Mouse (Mus musculus) colon, adult 2 months (tissue): ENCODE data around the gene Ceacam20. TPM values are rescaled to one million over a fixed set of nuclear protein-coding genes. Genes with fewer than 3 reads are reported as not detected.

Experiments
- polyA plus RNA-seq: library from polyadenylated mRNA; depleted of rRNA; stranded (reverse); fragments of >200 nt; gene quantifications from 2 replicates; pipeline ENCODE4 v1.2.3, GENCODE M21; 2012; rRNA removed

The Ceacam20 gene
- 97.5 and 113 TPM in 2 replicates for polyA plus RNA-seq

GRCm38 (mm10) chr7:19964985-19965579 is at the start of gene Ceacam20:
Ceacam20 (plus strand) TSS chr7:19965412.

DNA sequence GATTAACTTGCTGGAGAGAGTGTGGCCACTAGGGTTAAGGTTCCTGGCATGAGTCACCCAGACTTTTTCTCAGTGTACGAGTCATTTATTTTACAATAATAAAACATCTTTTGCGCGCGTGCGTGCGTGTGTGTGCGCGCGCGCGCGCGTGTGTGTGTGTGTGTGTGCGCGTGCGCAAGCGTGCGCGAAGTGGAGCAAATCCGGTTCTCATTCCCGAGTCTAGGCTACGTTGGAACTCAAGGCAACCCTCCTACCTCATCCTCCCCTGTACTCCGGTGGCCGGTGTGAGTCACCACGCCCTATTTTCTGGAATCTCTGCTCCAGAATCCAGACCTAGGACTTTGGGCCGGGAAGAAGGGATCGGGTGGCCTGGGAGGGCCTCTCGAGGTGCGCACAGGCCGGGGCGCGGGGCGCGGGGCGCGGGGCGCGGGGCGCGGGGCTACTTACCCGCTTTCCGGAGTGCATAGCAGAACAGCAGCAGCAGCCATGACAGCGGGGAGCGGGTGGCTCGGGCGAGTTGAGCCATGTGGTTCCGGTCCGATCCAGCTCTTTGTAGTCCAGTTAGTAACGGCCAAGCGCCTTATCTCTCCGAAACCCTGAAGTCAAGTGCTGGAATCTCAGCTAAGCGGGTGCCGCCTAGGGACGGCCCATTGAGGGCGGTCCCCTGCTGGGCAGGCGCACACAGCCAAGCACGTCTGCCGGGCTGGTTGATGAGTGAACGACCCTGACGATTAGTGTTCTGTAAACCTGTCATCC is 44.5 kb upstream of the Ceacam20 start, which contains the start of gene Pvr:
TSS of gene Pvr (minus strand) at position 655 of the 756 bp plus-strand sequence.

GRCm38 (mm10) chr7:19950589-19950988 is 14.6 kb upstream of the Ceacam20 start, which contains the start of gene Igsf23:
Igsf23 (minus strand) TSS chr7:19950756.

DNA sequence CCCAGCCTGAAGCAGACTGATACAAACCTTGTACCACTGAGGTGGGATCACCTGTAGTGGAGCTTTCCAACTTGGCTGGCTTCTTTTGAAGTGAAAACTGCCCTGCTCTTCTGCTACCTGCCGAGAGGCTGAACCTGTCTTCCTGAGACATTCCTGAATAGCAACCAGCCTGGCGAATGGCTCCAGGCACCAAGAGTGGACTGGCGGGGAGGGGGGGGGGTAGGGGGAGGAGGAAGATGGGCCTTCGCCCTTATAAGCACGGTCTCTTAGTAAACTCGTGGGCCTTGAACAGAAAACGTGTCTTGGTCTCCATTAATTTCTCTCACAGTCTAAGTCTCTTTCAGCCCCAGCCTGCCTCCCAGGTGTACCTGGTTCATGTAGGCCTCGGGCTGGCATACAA is 26.0 kb downstream of the Ceacam20 start, which contains the start of gene Nlrp9b:
TSS of gene Nlrp9b (plus strand) at position 301 of the 400 bp plus-strand sequence.

Other genes starting within 250 kb of the Ceacam20 start
- gene Tomm40, start 250.0 kb upstream of the Ceacam20 start, polyA plus RNA-seq, result 106 and 114 TPM in 2 replicates
- gene Nectin2, start 214.9 kb upstream of the Ceacam20 start, polyA plus RNA-seq, result 167 and 177 TPM in 2 replicates
- gene Bcam, start 194.4 kb upstream of the Ceacam20 start, polyA plus RNA-seq, result 56.6 and 61.3 TPM in 2 replicates
- gene Cblc, start 168.6 kb upstream of the Ceacam20 start, polyA plus RNA-seq, result 140 and 141 TPM in 2 replicates
- 183 and 189 TPM in 2 replicates for gene Bcl3, start 142.6 kb upstream of the Ceacam20 start, polyA plus RNA-seq
- 0.23 and 0.93 TPM in 2 replicates for gene Gm19345, start 113.4 kb upstream of the Ceacam20 start, polyA plus RNA-seq
- 0.28 and 0.88 TPM in 2 replicates for gene Ceacam16, start 104.1 kb upstream of the Ceacam20 start, polyA plus RNA-seq
- not detected in 2 replicates for gene Ceacam19, start 77.4 kb upstream of the Ceacam20 start, polyA plus RNA-seq
- gene Pvr, start 44.3 kb upstream of the Ceacam20 start, polyA plus RNA-seq, result 10.9 and 14.4 TPM in 2 replicates
- 42.4 and 60.3 TPM in 2 replicates for gene Igsf23, start 14.7 kb upstream of the Ceacam20 start, polyA plus RNA-seq
- 3.1 and 4.7 TPM in 2 replicates for gene Nlrp9b, start 26.1 kb downstream of the Ceacam20 start, polyA plus RNA-seq
- gene Vmn1r91, start 134.3 kb downstream of the Ceacam20 start, polyA plus RNA-seq, result 0.02 TPM in 1 of 2 replicates, not detected in the other
- gene Gm16442, start 157.2 kb downstream of the Ceacam20 start, polyA plus RNA-seq, result not detected in 2 replicates
- gene Vmn1r93, start 173.7 kb downstream of the Ceacam20 start, polyA plus RNA-seq, result not detected in 2 replicates
- gene Vmn1r94, start 203.0 kb downstream of the Ceacam20 start, polyA plus RNA-seq, result not detected in 2 replicates
- not detected in 2 replicates for gene Vmn1r95, start 228.3 kb downstream of the Ceacam20 start, polyA plus RNA-seq
- not detected in 2 replicates for gene Gm6164, start 240.2 kb downstream of the Ceacam20 start, polyA plus RNA-seq